Mouse (Mus musculus): ENCODE measurements around the gene Zfp106.

The Zfp106 gene

GRCm38 (mm10) chr2:120556868-120557267, 6.8 kb downstream of the Zfp106 start:
- no peak for DNase-seq (ENCODE audit: low read depth)

GRCm38 (mm10) chr2:120544732-120545131, 18.9 kb downstream of the Zfp106 start:
- no peak for DNase-seq (ENCODE audit: low read depth)

GRCm38 (mm10) chr2:120539778-120540208, 23.9 kb downstream of the Zfp106 start:
- DNase-seq (ENCODE audit: low read depth) = no peak

DNA sequence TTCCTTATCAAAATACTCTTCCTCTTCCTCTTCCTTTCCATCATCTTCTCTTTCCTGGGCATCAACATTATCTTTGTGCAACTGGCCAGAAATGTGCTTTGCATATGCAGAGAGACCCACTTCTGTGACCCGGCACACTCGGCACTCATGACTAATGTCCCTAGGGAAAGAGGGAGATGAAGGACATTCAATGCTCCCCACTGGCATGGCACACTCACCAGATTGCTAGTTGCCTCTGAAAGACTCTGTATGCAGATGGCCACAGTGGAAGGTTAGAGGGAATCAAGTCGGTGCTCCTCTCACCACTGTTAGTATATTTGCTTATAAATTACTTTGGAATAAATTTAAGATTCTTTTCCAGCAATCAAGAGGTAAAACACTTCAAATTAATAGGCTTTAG, 24.3 kb downstream of the Zfp106 start:
- DNase-seq (ENCODE audit: low read depth) = no peak

DNA sequence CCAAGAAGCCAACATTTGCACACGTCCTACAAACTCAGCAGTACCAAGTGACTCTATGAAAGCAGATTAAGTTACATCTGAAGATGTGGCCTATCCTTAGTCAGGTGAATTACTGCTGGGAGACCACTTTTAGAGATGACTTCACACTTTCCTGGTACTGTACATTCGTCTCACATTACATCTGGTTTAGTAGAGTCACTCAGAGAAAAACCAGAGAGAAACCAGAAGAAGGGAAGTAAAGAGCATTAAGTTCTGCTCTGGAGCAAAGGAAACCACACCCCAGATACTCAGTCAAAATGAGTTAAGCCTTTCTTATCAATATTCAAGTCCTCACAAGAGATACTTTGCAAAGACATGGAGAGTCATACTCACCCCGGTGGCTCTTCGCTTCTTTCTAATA, 32.4 kb downstream of the Zfp106 start:
- no peak for DNase-seq (ENCODE audit: low read depth)

- DNase-seq (ENCODE audit: low read depth) = no peak
These were observed 34.1 kb downstream of the Zfp106 start for GRCm38 (mm10) chr2:120529531-120529930.

- DNase-seq (ENCODE audit: low read depth) = no peak
These were observed 36.9 kb downstream of the Zfp106 start for GRCm38 (mm10) chr2:120526771-120527170.

- peak; percentile 59 for DNase-seq (ENCODE audit: low read depth)
These were observed 45.0 kb downstream of the Zfp106 start for GRCm38 (mm10) chr2:120518547-120519210.

DNA sequence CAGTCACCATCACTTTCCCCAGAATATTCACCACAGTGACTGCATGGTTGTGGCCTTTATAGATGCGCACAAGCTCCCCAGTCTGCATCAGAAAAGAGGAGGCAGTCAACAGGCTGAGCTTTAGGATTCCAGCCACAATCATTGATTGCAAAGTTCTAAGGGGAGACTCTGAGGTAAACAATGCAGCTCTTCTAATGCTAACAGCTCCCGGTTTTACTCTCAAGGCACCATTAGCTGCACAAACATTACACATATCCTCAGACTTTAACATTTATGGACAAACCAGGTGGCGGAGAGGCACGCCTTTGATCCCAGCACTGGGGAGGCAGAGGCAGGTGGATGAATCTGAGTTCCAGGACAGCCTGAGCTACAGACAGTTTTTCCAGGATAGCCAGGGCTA, 49.5 kb downstream of the Zfp106 start:
- DNase-seq (ENCODE audit: low read depth) = no peak

- no peak for DNase-seq (ENCODE audit: low read depth)
These were observed 59.7 kb downstream of the Zfp106 start for GRCm38 (mm10) chr2:120503992-120504391.

DNA sequence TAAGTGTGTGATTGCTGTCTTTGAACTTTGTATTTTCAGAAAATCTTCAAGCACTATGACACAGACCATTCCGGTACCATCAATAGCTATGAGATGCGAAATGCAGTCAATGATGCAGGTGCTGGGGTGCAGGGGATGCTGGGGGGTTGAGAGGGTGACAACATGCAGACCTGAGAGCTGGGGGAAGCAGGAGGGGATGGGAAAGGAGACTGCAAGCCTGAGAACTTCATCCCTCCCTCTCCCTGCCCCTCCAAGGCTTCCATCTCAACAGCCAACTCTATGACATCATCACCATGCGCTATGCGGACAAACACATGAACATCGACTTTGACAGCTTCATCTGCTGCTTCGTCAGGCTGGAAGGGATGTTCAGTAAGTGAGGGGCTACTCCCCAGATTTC, 60.5 kb downstream of the Zfp106 start:
- DNase-seq (ENCODE audit: low read depth) = no peak

GRCm38 (mm10) chr2:120502605-120502990, 61.0 kb downstream of the Zfp106 start:
- no peak for DNase-seq (ENCODE audit: low read depth)

DNA sequence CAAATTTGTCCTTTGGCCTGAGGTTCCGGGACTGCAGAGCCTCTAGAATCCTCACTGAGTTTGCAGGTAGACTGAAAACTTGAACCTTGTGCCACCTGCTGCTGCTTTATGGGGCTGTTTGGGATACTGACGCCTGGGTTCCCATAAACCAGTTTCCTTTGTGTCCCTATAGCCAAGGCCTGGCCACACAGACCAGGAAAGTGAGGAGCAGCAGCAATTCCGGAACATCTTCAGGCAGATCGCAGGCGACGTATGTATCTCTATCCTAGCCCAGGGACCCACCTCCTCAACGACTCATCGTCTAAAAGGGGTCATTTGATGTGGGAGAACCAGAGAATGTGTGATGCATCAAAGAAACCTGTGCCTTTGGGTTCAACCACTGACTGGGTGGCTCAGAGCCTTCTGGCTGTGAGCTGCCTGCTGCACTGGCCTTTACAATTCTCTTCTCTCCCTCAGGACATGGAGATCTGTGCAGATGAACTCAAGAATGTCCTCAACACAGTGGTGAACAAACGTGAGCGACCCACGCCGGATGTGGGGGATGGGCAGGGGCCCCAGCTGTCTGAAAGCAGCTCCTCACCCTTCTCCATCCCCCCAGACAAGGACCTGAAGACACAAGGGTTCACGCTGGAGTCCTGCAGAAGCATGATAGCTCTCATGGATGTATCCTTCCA, 61.6 kb downstream of the Zfp106 start:
- no peak for DNase-seq (ENCODE audit: low read depth)

DNA sequence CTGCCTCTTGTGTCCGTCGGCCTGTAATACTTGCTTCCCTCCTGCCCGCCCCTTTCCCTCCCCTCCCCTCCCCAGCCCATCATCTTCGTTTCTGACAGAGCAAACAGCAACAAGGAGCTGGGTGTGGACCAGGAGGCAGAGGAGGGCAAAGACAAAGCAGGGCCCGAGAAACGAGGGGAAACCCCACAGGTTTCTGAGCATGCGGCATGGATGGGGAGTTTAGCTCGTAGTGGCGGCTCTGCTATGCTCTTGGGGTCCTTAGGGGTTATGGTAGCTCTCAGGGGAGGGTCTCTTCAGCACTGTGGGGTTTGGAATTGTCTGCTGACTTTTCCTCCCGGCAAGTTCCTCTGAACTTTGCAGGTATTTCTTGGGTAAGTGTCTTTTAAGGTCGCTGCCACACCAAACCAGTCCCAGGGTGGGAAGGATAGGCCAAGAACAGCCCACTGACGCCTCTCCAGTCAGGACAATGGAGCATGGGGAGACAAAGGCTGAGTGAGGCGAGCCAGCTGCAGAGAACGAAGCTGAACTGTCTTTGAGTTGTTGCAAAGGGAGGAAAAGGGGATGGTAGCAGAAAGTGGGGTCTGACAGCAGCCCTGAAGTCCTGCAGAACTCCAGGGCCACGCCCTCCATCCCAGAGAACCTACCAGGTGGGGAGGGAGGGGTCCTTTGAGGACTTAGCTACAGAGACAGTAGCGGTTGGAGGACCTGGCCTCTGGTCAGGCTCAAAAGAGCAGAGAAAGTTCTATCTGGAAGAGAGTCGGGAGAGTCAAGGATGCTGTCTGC, 62.3 kb downstream of the Zfp106 start:
- DNase-seq (ENCODE audit: low read depth) = no peak

DNA sequence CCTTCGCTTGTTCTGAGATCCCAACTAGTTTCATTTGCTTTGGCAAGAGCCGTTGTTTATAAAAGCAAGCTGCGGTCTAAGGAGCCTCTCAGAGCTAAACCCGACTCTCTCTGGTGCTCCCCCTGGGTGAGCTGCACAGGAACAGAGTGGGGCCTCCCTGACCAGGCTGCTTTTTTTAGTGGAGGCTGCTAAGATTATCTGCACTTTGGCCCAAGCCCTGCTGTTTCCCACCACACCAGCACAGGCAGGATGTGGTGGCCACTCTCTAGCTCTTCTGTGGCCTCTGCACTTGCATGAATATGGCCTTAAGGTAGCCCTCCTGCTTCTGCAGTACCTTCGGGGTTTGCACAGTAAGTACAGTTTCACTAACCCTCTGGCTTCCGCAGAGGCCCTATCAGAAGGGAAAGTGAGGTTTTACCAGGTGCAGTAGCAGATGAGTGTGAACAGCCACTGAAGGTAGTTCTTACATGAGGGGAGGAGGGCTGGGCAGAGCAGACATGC, 63.6 kb downstream of the Zfp106 start:
- DNase-seq (ENCODE audit: low read depth) = no peak

GRCm38 (mm10) chr2:120496511-120496910, 67.1 kb downstream of the Zfp106 start:
- DNase-seq (ENCODE audit: low read depth) = no peak

DNA sequence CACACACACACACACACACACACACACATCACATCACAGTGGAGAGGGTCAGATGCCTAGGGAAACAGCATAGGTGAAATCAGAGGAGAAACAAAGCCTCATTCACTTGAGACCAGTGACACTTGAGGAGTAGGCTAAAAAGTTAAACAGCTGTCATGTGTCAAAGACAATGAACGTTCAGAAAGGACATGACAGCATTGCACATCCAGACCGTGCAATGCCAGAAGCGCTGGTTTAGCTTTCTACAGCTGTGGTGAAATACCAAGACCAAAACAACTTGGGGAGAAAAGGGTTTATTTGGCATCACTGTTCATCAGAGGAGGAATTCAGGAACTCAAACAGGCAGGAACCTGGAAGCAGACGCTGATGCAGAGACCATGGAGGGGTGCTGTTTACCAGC, 70.4 kb downstream of the Zfp106 start:
- DNase-seq (ENCODE audit: low read depth) = no peak

- no peak for DNase-seq (ENCODE audit: low read depth)
These were observed 79.4 kb downstream of the Zfp106 start for GRCm38 (mm10) chr2:120484241-120484640.

DNA sequence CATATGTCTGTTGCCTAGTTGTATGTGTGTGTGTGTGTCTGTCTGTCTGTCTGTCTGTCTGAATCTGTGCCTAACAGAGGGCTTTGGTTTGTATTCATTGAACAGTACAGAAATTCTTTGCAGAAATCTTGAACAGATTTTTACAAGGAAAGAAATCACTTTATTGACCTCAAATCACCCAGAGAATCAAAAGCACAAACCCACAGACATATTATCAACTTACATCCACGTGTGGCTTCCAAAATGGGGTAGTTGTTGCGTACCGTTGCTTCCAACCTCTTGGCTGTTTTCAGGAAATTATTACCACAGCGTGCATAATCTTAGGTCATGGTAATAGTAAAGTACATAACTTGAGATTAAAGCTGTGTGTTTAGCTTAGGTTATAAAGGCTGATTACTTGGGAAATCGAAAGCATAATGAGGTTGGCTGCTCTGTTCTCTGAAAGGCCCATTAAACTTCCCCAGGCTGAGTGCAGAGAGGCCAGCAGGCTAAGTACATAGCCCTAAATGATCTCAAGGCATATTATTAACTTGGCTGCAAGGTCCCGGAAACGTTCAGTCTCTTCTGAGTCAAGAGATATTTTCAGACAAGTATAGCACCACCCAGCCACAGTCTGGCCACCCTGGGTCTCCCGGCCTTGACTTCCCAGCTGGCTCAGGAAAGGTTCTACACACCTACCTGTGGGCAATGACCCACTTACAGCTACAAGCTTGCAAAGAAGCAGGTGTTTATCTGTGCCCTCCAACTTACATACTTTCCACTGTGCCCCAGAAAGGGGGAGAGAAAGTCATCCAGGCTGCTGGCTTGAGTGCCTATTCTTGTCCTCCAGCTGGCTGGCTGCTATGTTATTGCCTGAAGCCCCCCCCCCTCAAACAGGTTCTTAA, 80.9 kb downstream of the Zfp106 start:
- DNase-seq (ENCODE audit: low read depth) = no peak

- no peak for DNase-seq (ENCODE audit: low read depth)
These were observed 81.7 kb downstream of the Zfp106 start for GRCm38 (mm10) chr2:120481921-120482320.

GRCm38 (mm10) chr2:120478600-120478999, 85.0 kb downstream of the Zfp106 start:
- DNase-seq (ENCODE audit: low read depth) = peak; percentile 54

All from fibroblast of lung, adult 2 months (primary cell).